Mouse (Mus musculus): Measurements from ENCODE around the gene Lin28b. TPM values are rescaled to one million over a fixed set of nuclear protein-coding genes. Genes with fewer than 3 reads are reported as not detected.

Lin28b gene
- polyA plus RNA-seq (2014; fragmentation: Illumina TruSeq; extraction: RNeasy Lipid Tissue Mini Kit (QIAGEN cat#74804); ENCODE audit: low read depth, low replicate concordance), result not detected

DNA sequence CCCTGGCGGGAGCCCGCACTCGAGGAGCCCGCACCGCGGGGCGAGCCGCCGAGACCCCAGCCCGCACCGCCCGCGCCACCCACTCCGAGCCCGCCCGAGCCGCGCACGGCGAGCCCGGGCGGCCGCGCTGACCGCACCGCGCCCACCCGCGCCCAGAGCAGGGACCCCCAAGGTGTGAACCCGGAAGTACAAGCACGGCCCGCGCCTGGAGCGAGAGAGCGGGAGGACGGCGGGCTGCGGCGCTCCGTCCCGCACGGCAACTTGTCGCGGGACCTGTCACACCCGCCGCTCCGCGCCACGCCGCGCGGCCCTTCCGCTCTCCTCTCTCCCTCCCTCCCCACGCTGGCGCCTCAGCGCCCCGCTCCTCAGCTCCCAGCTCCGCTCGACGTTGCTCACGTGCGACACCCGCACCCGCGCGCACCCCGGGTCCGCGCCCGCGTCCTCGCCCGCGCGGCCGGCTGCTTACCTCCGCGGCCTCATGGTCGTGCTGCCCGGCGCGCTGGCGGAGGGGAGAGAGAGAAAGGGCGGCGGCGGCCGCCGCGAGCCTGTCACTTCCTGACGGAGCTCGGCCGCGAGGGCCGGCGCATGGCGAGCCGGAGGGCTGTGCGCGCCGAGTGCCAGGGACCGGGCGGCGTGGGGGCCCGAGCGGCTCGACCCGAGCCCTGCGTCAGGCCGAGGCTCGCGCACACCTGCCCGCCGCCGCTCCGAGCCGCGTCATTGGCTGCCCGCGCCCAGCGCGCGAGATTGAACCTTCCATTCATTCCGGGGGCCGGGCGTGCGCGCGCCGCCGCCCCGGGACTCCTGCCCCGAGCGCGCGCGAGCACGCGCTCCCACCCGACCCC lies at the start of gene Lin28b:
Gene Lin28b (minus strand): TSS at position 635 of the 842 bp plus-strand sequence.

GRCm38 (mm10) chr10:45335434-45336422 lies 150.5 kb downstream of the Lin28b start, which contains the start of gene Bves:
Gene Bves, plus strand, starts transcription at chr10:45335772.

Other genes with a start within 250 kb of the Lin28b start
- gene Bves, start 150.6 kb downstream of the Lin28b start, polyA plus RNA-seq (2014; fragmentation: Illumina TruSeq; extraction: RNeasy Lipid Tissue Mini Kit (QIAGEN cat#74804); ENCODE audit: low read depth, low replicate concordance), result not detected
- gene Hace1, start 91.4 kb upstream of the Lin28b start, polyA plus RNA-seq (2014; fragmentation: Illumina TruSeq; extraction: RNeasy Lipid Tissue Mini Kit (QIAGEN cat#74804); ENCODE audit: low read depth, low replicate concordance), result 11.5 TPM